Mouse (Mus musculus) embryo, embryonic 10.5 days (tissue): Measurements from ENCODE around the gene Tspan32.
A peak's percentile ranks its signal among the peaks of the same experiment; 100 is the strongest.

Experiments
- DNase-seq: peaks from one replicate; pipeline ENCODE4 v3.0.0-alpha.2; 2015; ENCODE audit warnings: low spot score

Gene Tspan32

DNA sequence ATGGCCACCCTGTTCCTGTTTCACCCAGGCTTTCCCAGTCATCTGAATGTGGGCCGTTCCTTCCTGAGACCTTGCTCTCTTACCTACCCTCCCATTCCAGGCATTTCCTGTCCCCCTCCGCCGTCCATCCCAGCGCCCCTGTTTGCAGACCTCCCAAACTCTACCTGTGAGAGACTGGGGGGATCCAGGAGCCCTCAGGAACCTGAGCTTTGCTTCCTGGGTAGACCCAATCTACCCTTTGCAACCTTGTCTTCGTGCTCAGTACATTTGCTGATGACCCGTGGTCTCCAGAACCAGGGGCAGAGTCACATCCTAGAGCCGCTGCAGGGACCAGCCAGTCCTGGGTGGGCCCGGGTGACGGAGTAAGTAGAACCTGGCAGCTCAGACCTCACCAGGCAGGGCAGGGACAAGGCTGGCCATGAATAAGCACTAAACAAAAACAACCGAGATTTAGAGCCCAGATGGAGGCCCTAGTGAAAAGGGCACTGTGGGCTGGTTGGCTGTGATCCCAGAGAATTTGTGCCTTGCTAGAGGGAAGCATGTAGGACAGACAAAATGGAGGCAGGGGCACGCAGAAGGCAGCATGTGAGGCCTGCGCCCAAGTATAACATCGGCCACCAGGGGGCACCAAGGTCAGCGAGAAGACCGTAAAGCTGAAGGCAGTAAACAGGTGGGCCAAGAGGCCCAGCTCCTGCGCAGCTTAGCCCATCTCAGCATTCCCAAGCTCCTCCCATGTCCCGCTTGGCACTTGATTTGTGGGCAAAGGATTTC, 2.9 kb downstream of the Tspan32 start:
- peak; percentile 93 for DNase-seq

GRCm38 (mm10) chr7:143008370-143008926, 3.6 kb downstream of the Tspan32 start:
- DNase-seq: peak; percentile 46

DNA sequence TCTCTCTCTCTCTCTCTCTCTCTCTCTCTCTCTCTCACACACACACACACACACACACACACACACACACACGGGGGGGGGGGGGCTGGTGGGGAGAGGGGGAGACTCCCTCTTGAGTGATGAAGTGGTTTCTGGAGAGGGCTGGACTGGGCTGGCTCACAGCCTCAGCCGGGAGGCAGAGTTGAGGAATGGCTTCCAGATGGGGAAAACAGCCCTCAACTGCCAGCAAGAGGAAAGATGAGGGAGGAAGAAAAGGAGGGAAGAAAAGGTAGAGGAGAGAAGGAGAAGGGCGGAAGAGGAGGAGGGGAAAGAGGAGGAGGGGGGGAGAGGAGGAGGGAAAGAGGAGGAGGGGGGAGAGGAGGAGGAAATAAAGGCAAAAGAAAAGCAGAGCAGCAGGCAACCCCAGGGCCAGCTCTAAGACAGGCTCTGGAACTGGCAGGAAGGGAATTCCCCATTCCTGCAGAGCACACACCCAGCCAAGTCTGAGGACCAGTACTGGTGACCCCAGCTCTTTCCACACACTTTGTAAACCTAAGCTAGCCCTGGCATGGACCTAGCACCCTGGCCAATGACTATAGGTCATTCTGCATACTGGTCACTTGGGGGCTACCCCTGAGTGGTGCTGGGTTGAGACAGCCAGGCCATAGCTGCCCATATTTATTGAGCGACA, 4.3 kb downstream of the Tspan32 start:
- peak; percentile 68 for DNase-seq

DNA sequence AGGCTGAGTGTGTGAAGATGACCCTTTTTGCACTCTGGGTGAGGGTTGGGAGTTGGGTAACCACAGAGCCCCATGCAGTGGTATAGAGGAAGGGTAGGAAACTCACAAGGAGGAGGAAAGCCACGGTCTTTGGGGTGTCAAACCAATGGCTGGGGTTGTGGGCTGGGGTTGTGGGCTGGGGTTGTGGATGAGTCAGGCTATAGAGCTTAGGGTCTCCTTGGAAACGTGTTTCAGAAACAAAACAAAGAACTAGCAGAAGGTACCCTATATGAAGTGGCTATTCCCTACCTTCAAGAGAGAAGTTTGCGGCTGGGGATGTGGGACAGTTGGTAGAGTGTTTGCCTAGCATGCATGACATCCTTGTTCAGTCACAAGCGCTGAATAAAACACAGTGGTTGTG, 5.2 kb downstream of the Tspan32 start:
- DNase-seq: no peak

- DNase-seq: no peak
Observed at GRCm38 (mm10) chr7:143011226-143011625, 6.4 kb downstream of the Tspan32 start.

DNA sequence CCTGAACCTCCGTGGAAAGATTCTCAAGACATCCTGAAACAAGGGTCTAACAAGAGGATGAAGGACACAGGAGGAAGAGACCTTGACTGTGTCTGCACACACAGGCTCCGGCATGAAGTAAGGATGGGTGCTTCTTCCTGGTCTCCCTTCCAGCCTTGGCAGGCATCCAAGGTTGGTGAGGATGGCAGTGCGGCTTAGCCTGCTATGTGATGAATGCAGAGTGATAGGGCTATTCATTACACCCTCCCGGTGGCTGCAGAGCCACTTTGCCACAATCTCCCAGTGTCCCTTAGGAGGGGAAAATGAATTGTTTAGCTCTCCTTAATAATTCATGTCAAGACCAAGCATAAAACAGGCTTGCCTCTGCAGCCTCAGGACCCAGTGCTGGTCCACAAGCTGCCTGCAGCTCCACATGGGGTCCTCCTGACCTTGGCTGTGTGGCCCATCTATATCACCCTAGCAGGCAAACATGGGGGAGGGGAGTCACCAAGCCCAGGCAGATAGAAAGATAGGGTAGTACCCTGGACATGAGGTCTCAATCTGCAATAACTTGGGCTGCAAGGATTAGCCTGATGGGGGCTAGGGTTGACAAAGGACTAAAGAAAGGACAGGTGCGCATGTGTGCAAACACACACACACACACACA, 7.5 kb downstream of the Tspan32 start:
- no peak for DNase-seq

GRCm38 (mm10) chr7:143013420-143014178, 8.8 kb downstream of the Tspan32 start:
- DNase-seq: no peak

DNA sequence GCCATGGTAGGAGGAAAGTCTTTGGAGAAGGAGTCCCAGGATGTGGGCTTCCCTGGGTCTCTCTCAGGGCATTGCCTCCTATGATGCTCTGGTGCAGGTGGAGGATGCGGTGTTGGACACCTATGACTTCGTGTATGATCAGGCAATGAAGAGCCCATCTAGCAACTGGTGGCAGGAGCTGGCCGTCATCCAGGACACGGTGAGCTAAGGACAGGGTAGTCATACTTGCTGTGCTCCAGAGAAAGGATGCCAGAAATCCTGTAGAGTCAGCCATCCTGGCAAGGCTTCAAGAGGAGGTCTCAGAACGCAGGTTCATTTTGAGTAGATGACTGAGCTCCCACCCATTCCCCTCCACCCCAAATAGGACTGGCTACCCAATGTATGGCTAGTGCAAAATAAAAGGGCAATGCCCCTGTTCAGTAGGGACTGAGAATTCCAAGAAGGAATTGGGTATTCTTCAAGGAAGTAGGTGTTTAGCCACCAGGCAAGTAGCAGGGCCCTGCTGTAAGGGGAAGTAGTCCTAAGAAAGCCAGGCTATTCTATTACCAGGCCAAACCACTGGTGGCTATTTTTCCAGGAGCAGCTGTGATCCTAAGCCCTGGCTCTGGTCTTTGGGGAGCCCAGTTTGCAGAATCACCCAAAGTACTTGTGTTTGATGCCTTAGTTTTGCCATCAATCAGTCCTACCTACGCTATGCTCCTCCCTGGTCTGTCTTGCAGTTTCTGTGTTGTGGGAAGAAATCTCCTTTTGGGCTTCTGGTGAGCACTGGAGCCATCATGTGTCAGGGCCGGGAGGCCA, 10.2 kb downstream of the Tspan32 start:
- no peak for DNase-seq

DNA sequence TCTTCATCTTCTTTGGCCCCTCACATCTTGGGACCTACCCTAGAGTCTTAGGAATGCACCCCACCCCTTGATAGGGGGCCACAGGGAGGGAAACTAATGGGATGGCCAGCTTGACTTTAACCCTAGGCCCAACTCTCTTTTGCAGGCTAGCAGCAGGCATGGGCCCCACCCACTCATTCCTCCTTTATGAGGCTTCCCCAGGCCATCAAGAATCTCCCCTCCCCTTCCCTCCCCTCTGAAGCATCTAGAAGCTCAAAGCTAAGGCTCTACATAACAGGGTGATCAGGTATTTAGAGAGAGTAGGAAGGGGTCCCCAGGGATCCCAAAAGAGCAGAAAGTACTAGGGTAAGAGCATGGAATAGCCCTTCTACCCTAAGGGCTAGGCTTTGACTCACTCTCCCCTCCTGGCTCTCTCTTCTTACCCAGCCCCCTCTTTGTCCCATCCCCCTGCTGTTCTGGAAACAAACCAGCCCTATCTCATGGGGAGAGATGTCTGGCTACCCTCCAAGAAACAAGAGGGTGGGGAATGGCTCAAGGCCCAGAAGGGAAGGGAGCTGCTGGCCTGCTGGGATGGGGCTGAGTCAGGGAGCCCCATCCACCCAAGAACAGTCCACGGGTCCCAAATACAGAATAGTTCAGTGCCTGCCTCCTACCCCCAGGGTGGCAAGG, 11.0 kb downstream of the Tspan32 start:
- DNase-seq: no peak

- no peak for DNase-seq
Observed at GRCm38 (mm10) chr7:143016424-143017142, 11.7 kb downstream of the Tspan32 start.

DNA sequence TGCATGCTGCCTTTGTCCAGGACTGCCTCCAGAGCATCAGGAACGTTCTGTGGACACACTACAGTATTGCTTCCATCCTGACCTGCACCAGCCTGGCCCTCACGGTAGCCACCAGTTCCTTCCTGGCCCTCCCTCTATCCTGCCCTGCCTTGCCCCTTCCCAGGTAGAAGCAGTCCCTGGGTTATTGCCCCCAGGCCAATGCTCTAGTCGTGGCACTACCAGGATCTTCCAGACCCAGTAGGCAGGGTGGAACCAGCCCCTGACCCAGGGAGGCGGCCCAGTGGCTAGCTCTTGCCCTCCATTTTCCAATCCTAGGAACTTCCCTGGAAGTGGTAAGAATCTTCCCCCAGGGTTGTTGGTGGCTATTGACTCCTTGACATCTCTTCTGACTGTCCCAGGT, 12.3 kb downstream of the Tspan32 start:
- no peak for DNase-seq

DNA sequence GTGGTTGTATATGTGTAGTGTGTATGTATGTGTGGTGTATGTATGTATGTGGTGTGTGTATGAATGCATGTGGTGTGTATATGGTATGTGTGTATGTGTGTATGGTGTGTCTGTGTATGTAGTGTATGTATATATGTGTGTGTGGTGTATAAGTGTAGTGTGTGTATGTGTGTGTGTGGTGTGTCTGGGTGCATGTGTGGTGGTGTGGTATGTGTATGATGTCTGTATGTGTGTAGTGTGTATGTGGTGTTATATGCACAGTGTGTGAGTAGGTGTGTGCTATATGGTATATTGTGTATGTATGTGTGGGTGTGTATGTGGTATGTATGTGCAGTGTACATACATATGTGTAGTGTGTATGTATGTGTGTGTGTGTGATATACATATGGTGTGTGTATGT, 15.2 kb downstream of the Tspan32 start:
- no peak for DNase-seq

- no peak for DNase-seq
Observed at GRCm38 (mm10) chr7:143020764-143021163, 15.9 kb downstream of the Tspan32 start.

DNA sequence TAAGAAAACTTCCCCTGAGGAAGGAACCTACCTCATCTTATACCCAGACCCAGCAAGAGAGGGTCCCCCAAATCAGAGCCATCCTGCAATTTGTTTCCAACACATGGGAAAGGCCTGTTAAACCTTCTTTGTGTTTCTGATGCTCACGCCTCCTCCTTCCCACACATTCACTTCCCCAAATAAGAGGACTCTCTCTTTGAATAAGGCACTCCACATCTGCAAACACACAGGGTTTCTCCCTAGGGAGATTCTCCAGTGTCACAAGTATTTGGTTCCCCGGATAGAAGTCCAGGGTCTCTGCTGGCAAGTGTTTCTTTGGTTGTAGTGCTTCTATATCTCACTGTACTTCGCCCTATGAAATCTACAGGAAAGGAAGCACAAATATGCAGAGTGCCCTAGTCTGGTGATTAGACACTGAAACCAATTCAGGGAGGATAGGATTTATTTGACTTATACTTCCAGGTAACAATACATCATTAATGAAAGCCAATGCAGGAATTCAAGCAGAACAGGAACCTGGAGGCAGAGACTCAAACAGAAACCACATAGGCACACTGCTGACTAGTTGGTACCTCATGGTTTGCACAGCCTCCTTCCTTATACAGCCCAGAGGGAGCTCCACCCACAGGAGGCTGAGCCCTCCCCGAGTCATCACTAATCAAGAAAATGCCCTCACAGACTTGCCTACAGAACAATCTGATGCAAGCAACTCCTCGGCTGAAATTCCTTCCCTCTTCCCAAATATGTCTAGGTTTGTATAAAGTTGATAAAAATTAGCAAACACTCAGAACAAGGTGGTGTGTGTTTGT, 16.7 kb downstream of the Tspan32 start:
- DNase-seq: no peak

DNA sequence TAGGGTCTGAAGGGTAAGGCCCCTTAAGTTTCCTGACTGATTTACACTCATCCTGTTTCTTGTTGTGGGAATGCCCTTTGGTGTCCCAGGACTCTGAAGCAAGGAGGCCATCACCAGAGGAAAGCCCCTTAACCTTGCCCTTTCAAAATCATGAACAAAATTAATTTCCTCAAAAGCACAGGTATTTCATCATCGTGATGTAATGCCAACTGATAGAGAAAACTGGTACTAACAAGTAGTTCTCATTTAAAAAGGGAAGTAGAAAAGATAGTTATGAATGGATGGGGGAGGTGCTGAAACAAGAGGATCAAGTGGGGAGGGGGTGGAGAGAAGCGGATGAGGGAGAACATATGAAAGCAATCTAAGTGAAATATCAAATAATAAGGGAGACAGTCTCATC, 18.7 kb downstream of the Tspan32 start:
- no peak for DNase-seq

DNA sequence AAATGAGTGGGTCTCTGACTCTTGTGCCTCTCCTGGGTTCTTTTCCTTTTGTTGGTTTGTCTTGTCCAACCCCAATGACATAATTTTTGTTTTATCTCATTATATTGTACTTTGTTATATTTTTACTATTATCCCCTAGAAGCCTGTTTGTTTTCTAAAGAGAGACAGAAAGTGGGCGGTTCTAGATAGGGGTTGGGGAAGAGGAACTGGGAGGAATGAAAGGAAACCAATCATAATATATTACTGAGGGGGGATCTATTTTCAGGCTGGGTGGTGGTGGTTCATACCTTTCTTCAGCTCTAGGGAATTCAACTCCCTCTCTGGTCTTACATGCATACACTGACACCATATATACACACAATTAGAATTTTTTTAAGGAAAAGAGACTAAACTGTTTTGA, 19.4 kb downstream of the Tspan32 start:
- DNase-seq: no peak

DNA sequence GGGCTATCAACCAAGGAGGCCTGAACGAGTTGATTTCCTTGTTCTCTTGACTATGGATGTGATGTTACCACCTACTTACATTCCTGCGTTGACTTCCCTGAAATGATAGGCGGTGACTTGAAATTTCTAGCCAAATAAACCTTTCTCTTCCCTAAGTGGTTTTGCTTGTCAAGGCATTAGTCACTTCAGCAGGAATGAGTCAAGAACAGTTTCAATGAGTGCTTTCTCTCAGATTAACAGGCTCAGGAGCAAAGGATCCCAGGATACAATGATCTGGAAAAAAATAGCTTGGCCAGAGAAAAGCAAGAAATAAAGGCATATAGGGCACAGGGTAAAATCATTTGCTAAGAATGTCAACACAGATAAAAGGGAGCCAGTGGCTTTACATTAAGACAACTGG, 20.6 kb downstream of the Tspan32 start:
- no peak for DNase-seq

GRCm38 (mm10) chr7:143027196-143027595, 22.4 kb downstream of the Tspan32 start:
- no peak for DNase-seq

GRCm38 (mm10) chr7:143031816-143032215, 27.0 kb downstream of the Tspan32 start:
- DNase-seq: no peak
